Mouse (Mus musculus) kidney, postnatal 14 days (tissue): ENCODE data around the gene Atp12a.

ENCODE experiments used
- DNase-seq: peaks from one replicate; pipeline ENCODE4 v3.0.0; 2022; ENCODE audit warnings: mixed read lengths

Gene Atp12a

DNA sequence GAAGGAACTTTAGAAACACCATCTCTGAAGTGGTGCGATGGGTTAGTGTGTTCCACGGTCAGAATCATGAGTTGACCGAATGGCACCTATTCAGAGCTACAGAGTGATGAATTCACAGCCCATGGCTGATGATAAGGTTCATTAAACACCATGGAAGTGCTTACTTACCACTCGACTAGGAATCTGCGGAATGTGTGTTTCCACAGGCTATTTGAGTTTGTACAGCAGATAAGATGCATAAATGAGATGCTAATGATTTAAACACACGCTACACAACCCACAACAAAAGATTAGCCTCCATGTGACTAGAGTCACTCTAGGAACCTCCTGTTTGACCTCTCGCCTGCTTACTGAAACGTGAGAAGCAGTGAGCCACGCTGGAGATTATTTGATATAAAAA, 14.5 kb downstream of the Atp12a start:
- DNase-seq: peak; percentile 27

- DNase-seq: no peak
These were observed 17.5 kb downstream of the Atp12a start for GRCm38 (mm10) chr14:56382366-56382765.

GRCm38 (mm10) chr14:56390247-56390646, 25.4 kb downstream of the Atp12a start:
- DNase-seq: no peak

GRCm38 (mm10) chr14:56393704-56394312, 28.9 kb downstream of the Atp12a start:
- peak; percentile 32 for DNase-seq

DNA sequence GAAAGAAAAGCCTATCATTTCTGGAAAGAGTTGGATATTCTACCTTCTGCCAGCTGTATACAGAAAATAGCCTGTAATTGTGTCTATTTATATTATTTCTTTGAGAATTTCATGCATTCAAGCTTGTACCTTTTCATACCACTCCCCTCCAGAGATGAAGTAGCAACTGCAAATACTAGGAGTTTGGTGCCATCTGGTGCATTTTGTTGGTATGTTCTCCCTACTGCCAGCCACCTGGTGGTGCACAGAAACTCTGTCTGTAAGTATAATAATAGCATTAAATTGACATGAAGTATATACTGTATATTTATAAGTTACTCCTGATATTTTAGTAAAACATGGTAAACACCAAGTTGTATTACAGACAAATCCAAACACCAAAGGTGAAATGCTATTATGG, 33.1 kb downstream of the Atp12a start:
- DNase-seq: peak; percentile 52

- no peak for DNase-seq
These were observed 37.6 kb downstream of the Atp12a start, which contains the start of gene Rnf17 for GRCm38 (mm10) chr14:56402311-56403071. Gene Rnf17 (plus strand): TSS chr14:56402581.

- no peak for DNase-seq
These were observed 38.2 kb downstream of the Atp12a start for GRCm38 (mm10) chr14:56403072-56403375.
